Mouse (Mus musculus) cerebellum, adult 2 months (tissue): Measurements from ENCODE around the gene Unc5cl.

Source experiments
- CTCF ChIP-seq: fragments of 200-500 bp; IDR thresholded peaks from 2 replicates; pipeline ENCODE4 v1.5.1; 2011; ENCODE audit warnings: low read depth, mild to moderate bottlenecking, control low read depth, low read length, moderate library complexity, borderline replicate concordance; ENCODE audit not compliant: insufficient read depth
- POLR2A ChIP-seq: fragments of 200-500 bp; IDR thresholded peaks from 2 replicates; pipeline ENCODE4 v1.6.1; 2011; ENCODE audit warnings: low read length, control low read depth, borderline replicate concordance; ENCODE audit not compliant: insufficient read depth

DNA sequence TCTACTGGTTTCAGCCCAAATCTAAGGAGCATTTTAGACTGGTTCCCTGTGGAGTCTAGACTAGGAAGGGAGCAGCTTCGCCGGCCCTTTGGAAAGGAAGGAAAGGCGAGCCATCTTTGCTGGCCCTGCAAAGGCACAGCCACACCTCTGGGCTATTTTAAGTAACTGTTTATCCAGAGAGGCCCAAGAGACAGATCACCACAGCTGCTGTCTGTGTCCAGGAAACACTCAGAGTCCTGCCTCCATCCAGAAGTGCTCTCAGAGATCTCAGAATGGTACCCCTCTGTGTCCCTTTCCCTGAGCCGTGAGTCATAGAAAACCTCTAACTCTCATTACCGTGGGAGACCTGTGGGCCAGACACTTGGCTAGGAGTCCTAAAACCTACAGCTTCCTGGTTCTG, 24.3 kb upstream of the Unc5cl start:
- TF ChIP-seq POLR2A (no peak), CTCF (no peak)
